Mouse (Mus musculus): ENCODE results near the gene Zbtb16. TPM values are rescaled to one million over a fixed set of nuclear protein-coding genes. Genes with fewer than 3 reads are reported as not detected.

Gene Zbtb16
- total RNA-seq, 2 experiments from 2014 or later = 28.0 to 83.4 TPM

DNA sequence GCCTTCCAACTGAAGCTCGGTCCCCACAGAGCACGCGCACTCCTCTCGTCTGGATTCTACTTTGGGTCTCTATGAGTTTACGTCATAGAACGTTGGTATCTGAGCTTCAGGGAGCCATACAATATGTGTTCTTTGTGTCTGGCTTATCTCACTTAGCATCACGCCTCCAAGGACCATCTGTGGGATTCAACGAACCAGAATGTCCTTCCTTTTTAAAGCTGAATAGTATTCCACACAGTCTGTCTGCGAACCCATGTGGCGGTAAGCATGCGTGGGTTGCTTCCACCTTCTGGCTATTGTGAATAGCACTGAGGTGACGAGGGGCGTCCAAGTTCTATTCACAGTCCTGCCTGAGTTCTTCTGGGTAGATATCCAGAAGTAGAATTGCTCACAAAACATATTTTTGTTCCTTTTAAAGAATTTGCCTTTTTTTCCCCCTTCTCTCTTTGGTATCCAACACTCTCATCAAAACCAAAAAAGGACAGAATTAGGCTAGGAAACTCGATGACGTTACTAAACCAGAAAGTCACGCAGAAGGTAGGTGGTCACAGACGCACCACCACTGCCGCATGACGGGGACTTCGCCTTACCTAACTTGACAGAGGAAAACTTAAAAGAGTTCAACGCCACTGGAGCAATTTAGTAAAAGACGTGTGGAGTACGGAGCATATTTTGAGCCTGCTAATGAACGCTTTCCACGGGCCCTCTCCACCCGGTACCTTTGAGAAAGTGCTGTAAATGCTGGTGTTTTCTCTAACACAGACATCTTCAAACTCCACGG lies 32.4 kb downstream of the Zbtb16 start:
- no peak for DNase-seq

DNA sequence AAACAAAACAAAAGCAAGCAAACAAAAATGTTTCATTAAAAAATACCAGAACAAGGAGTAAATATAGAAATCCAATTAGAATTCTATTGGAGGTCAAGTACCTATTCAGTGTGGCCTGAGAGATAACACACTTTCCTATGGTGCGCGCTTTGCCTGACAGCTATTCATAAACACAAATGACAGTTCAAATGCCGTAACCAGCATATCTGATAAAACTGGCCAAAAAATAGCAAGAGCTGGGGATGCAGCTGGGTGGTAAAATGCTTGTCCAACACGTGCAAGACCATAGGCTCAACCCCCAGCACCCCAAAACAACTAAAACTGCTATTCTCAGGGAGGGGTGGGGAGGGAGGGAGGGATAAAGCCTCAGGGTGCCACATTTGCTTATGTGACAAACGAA lies 33.6 kb downstream of the Zbtb16 start:
- no peak for DNase-seq

DNA sequence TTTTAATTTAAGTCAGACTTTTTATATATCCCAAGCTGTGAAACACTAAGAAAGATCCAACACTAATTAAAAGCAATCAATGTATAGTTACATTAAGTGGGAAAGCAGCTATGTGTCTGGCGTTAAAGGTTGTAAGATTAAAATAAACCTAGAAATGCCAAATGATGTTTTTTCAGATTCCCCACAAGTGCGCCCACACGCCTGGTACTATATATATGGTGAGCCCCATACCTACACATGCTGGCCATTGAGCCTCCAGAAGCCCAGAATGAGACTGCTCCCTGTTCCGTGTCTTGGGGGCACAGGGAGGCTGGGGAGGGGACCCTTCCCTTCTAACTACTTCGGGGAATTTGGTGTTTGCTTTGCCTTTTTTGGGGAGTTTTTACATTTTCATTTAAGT lies 34.7 kb downstream of the Zbtb16 start:
- DNase-seq = no peak

DNA sequence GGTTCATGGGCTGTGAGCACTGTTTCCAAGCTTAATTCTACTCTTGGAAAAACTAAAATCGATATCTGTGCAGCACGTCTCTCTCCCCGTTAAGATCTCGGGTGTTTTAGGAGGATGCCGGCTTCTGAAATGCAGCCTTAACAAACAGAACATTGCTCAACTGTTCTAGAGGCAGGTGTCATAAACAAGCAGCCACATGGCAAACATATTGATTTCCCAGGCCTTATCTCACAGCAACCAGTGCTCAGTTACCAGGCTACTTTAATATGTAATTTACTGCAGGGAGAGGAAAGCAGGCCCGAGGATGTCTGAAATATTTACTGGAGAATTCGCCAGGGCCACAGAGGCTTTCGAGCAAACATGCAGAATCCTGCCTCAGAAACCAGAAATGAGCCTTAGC lies 35.4 kb downstream of the Zbtb16 start:
- no peak for DNase-seq

DNA sequence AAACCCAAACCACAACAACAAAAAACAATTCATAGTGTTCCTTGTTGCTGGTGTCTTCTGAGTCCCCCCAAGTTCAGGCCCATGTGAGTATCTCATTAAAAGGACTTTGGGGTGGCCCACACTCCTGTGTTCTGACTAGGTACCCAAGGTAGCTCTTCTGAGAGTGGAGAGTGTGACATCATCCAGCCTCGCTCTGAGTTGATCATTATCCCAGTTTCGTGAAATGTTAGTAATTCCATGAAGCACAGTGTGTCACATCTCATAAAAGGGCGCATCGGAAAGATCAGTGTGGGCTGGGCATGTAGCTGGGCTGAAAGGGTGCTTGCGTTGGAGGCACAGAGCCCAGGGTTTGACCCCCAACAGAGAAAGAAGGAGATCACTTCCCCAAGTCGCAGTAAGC lies 38.0 kb downstream of the Zbtb16 start:
- DNase-seq = no peak

DNA sequence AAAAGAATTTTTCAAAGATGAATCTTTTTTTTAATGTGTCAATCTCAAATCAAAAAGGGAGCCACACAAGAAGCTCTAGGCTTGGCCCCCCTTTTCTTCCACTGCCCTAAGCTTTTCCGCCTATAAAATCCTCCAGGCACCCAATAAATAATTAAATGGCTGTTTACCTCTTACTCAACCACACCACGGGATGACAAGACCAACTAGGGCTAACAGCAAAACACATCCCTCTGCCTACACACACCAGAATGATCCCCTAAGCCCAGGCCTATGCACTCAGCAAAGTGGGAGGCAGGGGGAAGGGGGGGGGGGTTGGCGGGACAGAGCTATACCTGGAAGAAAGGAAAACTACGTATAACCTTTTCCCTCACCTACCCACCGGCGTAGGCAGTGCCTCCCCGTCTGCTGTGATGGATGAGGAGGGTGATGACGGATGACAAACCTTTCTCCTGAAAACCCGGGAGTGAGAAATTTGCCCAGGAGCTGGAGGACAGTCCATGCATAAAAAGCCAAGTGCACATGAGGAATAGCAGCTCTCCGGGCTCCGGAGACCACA lies 39.7 kb downstream of the Zbtb16 start:
- DNase-seq = no peak

DNA sequence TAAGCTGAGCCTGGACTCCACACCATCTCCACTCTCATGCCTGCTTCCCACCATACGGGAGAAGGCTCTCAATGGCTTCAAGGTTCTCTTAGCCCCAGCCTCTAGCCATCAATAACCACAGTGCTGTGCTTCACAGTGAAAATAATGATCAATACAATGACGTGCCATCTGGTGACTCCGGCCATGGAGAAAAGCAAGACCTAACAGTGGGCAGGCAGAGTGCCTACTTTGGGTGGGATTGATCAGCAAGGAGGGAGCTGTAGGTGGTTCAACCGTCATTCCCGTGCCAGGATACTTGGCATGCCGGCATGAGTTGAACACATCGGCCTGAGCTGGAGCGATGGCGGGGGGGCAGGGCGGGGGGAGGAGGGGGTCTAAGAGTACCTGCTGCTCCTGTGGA lies 40.3 kb downstream of the Zbtb16 start:
- no peak for DNase-seq

DNA sequence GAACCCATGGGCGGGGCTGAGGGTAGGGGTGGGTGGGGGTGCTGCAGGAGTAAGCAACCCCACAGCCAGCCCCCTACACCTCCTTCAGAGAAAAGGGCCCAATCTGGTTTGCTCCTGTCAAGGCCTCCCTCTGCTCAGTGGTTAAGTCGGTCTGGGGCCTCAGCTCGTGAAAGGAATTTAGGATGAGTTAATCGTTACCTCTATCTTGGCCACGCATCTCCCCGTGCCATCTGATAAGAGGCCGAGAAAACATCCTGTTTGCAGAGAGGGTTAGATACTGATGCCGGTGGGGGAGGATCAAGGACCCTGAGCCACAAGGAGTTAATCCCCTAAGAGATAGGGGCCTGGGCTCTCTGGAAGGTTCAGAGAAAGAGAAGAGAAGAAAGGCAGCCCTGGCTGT lies 40.9 kb downstream of the Zbtb16 start:
- no peak for DNase-seq

DNA sequence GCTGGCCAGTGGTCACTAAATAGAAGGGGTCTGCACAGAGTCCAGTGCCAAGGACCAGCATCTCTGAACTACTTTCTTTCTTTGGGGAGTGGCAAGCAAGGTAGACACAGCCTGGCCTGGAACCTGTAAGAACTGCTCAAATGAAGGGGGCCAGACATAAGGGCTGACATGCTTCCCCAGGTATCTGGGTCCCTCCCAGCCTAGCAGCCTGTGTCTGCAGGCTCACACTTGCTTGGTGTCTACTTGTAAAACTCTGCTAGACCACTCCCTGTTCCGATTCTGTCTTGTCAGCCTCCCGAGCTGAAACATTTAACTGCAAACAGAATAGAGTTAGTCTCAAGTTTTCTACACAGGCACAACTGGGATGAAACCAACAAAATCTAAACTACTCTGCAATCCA lies 41.6 kb downstream of the Zbtb16 start:
- no peak for DNase-seq

DNA sequence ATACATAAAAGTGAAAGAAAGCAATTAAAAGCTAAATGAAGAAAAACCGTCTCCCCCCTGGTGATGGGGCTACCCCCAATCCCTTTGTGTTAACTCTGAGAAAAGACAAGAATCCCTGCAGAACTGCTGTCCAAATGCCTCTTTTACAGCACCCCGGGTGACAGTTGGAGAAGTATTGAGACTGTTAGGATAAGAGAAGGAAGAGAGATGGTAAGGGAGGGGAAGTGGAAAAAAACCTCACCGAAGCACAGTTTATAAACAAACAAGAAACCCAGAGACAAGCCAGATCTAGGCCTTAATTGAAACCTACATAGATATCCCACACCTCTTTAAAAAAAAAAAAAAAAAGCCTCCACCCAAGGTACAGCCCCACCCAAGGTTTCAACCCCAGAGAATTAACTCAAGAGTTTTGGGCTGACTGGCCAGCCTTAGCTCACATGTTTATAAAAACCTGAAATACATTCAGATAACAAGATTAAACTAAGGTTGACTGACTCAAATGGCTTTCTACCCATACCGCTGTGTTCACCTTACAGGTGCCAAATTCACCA lies 42.3 kb downstream of the Zbtb16 start:
- no peak for DNase-seq

DNA sequence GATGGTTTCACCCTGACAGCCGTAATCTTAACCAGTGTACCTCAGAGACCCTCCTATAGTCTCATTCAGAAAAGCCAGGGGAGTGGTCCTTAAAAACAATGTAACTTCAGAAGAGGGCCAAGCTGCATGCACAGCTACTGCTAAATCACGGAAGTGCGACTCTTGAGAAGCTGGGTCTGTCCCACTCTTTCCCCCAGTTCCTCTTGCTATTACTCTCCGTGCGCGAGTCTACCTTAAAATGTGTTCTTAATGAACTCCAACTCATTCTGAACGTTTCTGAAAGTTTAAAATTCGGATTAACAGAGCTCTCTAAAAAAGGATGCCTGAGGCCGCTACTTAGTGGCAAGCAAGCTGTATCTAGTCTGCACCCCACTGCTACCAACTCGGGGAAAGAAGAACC lies 45.4 kb downstream of the Zbtb16 start:
- no peak for DNase-seq

DNA sequence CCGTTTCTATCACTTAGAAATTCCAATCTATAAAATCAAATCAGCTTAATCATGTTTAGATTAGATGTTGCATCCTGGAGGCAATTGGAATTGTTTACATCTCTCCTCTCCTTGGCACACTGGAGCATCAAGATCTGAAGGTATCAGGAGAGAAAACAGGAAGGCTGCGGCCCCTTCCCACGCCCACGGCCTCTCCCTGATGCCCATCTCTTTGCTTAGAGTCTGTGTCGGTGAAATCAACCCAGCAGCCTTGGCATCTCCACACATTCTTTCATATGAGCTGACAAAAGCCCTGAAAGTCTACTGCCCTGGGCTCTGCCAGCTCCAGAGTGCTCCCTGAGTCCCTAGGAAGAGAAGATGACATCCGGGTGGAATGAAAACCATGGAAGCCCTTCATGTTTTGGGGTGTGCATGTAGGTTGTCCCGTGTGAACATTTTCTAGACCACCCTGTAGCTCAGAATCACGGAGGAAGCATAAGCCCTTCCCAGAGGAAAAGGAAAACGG lies 48.1 kb downstream of the Zbtb16 start:
- DNase-seq = no peak

DNA sequence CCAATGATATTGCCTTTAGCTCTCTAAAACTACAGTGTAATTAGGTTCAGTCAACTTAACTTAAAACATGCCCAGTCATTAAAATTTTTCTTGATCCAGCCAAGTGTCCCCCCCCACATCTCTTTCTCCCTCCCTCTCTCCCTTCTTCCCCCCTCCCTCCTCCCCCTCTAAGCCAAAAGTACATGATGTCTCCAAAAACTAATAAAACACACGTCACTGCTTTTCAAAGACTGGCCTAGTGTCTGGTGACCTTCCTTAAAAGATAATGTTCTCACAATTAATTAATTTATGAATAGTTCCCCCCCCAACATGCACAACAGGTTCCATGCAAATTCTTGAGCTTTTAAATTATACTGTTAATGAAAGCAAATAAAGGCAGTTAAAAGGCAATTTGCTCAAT lies 48.7 kb downstream of the Zbtb16 start:
- no peak for DNase-seq

DNA sequence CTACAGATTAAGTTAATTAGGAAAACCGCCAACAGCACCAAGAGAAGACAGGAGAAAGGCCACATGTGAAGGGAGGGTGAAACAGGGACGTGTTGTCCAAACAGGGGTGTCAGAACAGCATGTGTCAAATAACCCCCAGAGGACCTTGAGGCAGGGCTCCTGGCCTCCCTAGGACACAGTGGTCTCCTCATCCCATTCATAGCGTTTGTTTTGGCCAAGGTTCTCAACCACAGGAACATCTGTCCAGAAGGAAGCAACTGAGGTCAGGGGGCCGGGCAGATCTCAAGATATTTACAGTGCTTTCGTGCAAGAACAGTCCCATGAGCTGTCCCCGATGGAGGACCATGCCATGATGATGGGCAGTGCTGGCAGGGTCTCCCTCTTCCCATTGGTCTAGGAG lies 49.2 kb downstream of the Zbtb16 start:
- no peak for DNase-seq

DNA sequence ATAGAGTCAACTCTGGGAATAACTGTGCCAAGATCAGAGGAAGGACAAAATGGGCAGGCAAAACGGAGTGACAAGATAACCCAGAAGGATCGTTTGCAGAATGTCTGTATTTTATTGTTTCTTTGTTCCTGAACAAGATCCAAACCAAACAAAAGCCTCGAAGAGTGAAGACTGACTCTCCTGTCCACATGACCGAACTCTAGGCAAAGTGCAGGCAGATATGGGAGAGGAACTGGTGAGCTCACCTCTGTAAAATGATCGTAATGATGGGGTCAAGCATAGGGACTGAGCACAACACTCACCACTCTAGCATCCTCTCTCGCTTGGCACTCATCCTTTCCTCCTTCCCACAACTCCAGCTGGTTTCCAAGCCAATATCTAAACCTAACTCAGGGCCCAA lies 51.1 kb downstream of the Zbtb16 start:
- DNase-seq = no peak

DNA sequence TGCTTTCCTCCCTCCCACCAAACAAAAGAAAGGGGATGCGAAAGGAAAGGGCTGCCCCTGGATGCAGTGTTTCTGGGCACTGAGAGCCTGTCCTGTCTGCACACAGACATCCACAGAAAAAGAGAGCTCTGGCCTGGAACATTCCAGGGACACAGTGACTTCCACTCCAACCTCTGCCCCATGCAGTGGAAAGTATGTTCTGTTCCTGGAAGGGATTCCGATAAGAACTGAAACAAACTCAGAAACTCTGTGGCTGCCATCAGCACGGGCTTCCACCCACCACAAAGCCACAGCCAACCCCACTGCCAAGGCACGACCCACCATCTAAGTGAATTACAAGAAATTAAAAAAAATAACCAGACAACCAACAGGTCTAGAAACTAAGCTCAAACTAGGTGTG lies 52.7 kb downstream of the Zbtb16 start:
- DNase-seq = no peak

DNA sequence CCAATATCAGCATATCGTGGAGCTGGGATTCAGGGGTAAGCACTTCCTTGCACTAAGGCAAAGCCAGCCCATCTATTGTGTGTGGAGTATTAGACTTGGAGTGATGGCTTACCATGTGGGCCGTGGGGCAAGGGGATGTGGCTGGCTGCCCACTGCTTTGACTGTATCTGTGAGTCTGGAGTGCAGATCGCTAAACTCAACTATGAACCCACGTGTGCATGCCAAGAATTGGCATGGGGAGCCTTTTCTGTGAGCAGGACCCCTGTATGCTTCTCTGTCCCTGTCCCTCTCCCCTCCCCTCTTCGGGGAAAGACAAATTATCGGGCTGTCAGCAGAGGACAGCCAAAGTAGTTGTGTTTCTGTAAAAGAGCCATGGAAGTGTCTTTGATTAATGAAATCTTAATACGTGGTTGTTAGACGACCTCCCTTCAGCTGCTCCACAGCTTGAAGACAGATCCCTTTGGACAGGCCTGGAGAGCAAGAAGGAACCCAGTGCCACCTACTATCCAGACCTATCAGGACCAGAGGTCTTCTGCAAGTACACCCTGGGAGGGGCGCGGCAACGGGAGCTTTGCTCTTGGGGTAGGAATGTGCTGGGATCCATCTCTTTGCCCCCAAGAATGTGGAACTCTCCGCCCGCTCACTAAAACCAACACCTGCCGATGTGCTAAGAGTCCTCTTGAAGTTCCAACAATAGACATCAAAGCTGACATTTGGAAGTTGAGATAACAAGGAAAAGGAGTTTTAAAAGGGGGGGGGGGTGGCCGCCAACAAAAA lies 53.5 kb downstream of the Zbtb16 start:
- no peak for DNase-seq

DNA sequence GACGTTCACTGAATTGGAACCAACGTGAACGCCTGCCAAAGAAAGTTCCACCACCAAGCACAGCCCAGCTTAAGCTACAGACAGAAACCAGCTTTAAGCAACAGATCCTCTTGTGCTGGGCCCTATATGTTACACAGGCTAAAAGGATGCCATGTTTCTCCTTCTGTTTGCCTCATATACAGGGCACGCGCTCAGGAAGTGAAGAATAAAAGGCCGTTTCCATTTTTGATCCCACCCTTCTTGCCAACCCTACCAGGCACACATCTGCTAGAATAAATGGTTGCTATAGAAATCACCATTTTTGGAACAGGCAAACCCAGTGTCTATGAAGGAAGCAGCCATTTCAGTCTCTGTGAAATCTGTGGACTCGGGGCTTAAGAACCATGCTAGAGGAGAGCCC lies 59.8 kb downstream of the Zbtb16 start:
- no peak for DNase-seq

DNA sequence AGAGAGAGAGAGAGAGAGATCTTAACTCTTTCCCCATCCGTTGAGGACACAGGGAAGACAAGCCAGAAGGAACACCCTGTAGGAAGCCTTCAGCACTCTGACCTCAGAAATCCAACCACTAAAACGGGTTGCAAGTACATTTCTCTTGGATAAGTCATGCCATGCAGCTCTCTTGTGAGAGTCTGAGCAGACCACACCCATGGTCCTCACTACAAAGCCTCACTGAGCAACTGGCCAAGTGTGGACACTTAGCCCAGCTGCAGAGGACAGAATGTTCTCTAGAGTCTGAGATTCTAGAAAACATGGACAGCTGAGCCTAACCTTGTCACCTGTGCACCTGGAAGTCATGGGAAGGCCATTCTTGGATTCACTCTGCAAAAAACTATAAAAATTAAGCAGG lies 60.5 kb downstream of the Zbtb16 start:
- no peak for DNase-seq

DNA sequence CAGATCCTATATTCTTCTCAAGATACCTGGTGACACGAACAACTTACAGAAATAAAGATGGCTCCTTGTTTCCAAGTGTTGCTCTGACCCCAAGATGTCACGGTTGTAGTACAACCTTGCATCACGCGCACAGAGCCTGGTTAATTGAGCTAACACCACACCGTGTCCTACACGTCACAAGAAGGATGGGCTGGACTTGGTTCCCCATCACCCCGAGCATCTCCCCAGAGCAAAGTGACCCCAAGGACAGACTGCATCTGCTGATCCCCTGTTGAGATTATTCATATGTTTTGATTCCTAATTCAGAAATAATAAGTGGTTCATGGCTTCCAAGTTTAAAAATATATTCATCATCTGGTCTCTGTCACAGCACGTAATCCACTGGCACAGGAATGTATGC lies 62.3 kb downstream of the Zbtb16 start:
- DNase-seq = no peak

DNA sequence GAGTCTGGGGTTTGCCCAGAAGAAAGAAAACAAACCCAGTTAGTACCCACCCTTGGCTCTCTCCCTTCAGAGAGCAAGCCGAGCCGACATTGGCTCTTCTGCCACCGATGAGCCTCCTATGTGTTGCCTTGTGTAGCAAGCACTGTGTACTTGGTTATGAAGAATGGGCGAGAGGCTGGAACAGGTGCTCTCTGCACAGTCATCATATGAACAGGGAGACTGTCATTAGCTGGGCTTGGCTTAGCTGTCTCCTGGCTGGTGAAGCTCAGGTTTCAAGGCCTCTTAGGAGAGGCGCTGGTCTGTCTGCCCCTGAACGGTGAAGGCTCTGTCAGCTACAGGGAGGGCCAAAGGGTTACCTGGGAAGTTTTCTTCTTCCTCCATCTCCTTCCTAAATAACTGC lies 62.9 kb downstream of the Zbtb16 start:
- no peak for DNase-seq

DNA sequence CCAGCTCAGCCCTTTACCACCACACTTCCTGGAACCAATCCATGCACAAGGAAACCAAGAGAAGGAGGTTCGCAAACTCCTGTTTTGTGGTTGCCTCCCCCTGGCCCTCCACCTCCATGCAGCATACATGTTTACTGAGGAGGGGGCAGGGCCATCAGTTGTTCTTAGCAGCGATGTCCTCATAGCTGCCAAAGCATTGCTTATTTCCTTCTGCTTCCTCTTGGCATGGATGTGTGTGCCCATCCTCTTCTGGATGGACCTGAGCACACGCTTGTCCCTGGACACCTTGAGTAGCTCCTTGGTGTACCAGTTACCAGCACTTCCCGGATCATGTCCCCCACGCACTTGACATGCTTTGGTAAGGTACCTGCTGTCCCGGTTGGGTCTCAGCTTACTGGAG lies 64.5 kb downstream of the Zbtb16 start:
- DNase-seq = no peak

DNA sequence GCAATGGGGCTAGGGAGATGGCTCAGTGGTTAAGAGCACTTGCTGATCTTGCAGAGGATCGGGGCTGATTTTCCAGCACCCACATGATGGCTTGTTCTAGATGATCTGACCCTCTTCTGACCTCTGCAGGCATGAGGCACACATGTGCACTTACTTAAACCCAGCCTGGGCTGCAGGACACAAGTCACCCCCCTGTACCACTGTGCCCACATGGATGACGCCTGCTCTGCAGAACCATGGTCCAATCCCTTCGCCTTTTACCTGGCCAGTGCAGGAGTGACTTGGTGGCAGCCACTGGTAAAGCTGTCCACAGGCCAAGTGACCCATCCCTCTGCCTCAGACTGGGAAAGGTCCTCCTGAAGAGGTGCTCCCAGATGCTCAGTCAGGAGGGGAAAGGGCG lies 67.1 kb downstream of the Zbtb16 start:
- DNase-seq = no peak
